Mouse (Mus musculus): ENCODE data around the gene Klrc2.

DNA sequence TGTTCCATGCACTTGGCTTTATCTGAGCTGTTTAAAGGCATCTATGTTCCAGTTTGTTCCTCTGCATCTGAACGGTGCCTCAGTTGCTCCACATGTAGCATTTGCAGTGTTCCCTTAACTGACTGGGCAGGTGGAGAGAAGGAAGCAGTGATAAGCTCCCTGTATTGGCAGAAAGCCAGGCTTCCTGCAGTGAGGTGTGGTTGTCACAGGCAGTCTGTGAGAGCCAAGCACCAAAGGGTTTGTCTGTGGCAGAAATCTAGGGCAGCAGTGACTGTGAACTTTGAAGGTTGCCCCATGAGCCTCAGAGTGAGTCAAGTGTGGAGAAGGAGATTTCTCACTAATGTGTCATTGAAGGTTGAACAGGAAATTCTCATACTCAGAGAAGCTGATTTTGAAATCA is 19.9 kb upstream of the Klrc2 start:
- TF ChIP-seq POLR2A (IDR thresholded peaks at IDR 0.05; ENCODE audit: borderline replicate concordance, control insufficient read depth, low read depth, low read length) (no peak), CTCF (IDR thresholded peaks at IDR 0.05; ENCODE audit: control insufficient read depth, insufficient read depth, low read length) (no peak)
